Mouse (Mus musculus): ENCODE measurements around the gene Ngb.

Gene Ngb

DNA sequence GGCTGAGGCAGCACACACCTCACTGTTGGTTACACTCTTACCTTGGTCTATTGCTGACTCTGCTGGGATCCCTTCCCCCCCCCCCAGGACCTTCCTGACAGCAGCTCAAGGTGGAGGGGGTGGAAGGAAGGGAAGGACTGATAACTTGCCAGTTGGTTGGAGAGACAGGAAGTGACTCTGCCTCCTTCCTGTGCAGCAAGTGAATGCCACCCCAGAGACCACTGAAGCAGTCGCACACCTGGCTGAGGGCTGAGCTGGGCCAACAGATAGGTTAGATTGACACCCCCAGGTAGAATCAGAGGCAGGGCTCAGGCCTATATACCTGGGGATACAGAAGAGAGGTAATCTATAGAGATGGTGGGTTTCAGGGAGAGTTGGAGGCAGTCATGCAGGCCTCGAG, 10.4 kb downstream of the Ngb start:
- no peak for DNase-seq (ENCODE audit: low read depth, low spot score)

DNA sequence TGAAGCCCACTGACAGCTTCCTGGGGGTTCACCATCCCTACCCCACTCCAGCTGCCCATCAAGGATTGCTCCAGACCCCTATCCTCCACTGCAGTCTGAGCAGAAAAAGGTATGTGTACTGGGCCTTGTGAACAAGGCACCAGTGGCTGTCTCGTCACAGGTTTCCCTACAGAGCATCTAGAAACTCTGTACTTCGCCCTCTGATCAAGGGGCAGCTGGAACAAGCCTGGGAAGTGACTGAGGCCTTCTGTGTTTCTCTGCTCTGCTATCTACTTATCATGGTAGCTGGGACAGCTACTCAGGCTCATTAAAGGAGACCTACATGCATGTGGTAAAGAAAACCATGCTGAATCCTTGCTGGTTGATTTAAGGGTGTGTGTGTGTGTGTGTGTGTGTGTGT, 12.6 kb downstream of the Ngb start:
- DNase-seq (ENCODE audit: low read depth, low spot score) = no peak

DNA sequence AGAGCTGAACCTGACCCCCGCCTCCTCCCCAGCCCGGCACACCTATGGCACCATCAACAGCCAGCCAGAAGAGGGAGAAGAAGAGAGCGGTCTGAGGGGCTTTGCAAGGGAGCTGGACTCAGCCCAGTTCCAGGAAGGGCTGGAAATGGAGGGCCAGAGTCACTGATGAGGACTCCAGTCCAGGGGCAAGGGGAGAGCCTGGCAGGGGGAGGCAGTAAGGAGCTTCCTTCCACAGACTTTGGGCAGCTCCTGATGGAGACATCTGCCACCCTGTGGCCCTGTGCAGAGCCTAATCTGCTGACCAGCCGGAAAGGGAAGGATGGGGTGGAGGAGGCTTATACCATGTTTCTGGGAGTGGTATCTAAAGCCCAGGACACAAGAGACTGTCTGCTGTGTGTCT, 13.1 kb downstream of the Ngb start:
- DNase-seq (ENCODE audit: low read depth, low spot score) = no peak

DNA sequence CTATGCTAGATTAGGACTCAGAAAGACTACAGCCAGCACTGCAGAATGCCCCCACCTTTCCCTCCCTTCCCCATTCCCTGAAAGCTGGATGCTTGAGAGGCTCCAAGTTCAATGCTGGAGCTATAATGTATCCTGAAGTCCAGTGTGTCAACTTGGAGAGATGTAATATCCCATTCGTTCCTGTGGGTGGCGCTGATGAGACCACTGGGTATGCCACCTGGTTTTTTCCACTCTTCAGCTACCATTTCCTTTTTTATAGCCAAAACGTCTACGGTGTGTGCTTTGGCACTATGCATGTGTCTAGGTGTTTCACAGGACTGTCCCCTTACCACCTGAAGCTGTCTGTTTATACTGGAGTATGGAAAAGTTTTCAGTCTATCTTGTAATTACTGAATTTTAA, 14.0 kb downstream of the Ngb start:
- DNase-seq (ENCODE audit: low read depth, low spot score) = peak; percentile 28

DNA sequence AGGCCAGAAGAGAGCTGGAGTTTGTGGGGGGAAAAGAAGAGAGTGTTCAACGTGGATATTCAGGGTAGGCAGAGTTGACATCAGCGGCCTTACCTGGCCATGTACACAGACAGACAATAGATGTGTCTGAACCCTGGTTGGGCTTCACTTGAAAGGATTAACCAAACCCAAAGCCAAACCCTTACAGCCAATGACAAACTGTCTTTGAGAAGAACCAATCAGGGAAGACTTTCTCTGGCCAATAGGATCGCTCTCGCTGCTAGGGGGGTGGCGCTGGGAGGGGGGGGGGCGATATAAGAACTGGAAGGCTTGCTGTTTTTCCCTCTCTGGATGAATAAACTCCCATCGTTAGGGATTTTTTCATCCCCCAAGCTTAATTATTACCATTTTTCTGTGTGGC, 15.1 kb downstream of the Ngb start:
- DNase-seq (ENCODE audit: low read depth, low spot score) = no peak

DNA sequence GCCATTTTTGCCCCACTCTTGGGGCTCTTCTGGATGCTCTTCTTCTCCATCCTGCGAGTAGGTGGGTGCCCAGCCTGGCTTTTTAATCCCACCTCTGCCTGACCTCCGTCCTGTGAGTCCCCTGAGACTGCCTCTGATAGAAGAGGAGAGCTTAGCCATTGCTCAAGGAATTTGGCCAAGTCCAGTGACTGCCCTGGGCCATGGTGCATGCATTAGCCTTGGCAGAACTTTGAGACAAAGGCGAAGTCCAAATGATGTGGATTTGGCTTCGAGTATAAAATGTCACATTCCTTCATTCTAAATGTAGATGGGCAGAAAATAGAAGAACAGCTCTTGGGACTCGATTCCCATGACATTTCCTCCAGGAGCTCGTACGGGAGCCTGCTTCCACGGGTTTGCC, 19.5 kb downstream of the Ngb start:
- no peak for DNase-seq (ENCODE audit: low read depth, low spot score)

DNA sequence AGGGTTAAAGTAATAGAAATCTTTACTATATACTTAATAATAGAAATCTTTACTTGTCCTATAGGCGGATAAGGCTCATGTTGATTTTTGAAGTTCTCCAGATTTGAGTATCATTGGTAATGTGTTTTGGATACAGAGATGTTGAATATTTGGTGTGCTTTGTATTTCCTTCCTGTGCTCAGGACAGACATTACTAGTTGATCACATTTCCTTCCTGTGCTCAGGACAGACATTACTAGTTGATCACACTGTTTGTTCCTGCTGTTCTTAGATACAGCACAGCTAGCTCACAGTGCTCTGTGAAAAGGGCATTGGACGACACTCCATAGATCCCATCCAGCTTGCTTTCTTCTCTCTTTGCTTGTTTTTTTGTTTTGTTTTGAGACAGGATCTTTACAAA, 25.7 kb downstream of the Ngb start:
- no peak for DNase-seq (ENCODE audit: low read depth, low spot score)

DNA sequence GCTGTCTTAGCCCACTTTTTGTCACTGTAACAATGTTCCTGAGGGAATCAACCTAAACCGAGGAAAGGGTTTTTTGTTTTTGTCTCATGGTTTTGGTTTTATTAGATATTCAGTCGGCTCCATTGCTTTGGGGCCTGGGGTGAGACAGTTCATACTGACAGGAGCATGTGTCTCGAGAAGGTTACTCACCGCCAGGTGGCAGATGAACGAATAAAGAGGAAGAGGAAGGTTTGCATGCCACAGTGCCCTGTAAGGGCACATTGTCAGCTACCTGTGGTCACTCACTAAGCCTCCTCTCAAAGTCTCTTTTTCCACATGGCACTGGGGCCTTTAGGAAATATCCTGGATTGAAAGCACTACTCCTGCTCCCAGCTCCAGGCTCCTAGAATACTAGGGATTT, 31.8 kb downstream of the Ngb start:
- DNase-seq (ENCODE audit: low read depth, low spot score) = no peak

DNA sequence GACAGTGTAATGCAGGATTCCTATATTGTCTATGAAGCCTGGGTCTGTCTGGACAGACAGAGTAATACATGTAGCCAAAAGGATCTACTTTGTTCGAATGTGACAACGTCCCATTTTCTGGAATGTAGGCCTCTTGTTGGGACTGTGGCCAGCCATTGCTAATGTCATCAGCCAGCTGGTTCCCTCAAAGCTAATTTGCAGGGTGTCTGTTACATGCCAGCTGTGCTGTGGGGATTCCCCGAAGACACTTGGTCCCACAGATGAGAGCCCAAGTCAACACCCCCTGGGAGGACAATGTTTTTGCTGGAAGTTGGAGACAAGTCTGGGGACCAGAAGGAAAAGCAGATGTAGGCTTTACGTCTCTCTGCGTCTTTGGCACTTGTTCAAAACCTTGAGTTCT, 35.9 kb downstream of the Ngb start:
- DNase-seq (ENCODE audit: low read depth, low spot score) = no peak

DNA sequence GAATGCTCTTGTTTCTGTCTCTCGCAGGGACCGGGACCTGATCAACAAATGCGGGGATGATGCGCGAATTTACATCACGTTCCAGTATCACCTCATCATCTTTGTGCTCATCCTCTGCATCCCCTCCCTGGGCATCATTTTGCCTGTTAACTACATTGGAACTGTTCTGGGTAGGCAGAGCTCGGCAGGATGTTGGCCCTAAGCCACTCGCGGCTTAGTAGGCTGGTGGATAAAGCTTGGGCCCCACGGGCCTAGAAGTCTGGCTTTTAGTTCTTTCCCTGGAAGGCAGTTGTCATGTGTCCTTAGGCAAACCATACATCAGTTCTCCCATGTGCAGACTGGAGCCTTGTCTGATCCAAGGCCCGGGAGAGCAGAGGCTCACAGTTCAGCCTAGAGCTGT, 36.9 kb downstream of the Ngb start:
- DNase-seq (ENCODE audit: low read depth, low spot score) = no peak

DNA sequence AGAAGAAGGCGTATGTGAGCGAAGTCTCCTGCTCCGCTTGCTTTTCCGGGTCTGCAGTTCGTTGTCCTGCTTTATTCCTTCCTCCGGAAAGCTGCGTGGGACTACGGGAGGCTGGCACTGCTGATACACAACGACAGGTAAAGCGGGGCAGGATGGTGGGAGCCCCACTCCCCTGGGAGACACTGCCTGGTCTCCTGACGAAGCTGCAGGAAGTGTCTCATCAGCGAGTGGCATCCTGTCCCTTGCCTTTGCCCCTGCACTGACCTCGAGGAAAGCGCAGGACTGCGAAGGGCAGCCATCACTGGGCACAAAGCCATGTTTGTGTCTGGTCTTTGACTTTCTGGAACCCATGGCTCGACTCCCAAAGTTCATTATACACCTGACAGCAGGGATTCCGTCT, 45.3 kb downstream of the Ngb start:
- DNase-seq (ENCODE audit: low read depth, low spot score) = no peak

DNA sequence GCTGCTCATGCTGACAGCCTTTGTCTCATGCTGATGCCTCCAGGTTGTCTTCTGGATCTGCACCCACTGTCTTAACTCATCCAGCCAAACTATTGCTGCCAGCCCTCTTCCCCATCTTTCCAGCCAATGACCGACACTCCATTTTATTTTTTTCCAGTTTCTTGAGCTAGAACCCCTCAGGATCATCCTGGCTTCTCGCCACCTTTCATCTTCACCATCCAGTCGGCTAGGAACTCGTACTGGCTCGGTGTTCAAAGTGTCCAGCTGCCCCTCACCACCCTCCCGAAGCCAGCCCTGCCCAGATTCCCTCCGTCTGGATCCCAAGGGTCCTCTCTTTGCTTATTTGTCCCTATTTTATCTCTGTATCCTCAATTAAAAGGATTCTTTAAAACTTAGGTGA, 47.5 kb downstream of the Ngb start:
- DNase-seq (ENCODE audit: low read depth, low spot score) = no peak

DNA sequence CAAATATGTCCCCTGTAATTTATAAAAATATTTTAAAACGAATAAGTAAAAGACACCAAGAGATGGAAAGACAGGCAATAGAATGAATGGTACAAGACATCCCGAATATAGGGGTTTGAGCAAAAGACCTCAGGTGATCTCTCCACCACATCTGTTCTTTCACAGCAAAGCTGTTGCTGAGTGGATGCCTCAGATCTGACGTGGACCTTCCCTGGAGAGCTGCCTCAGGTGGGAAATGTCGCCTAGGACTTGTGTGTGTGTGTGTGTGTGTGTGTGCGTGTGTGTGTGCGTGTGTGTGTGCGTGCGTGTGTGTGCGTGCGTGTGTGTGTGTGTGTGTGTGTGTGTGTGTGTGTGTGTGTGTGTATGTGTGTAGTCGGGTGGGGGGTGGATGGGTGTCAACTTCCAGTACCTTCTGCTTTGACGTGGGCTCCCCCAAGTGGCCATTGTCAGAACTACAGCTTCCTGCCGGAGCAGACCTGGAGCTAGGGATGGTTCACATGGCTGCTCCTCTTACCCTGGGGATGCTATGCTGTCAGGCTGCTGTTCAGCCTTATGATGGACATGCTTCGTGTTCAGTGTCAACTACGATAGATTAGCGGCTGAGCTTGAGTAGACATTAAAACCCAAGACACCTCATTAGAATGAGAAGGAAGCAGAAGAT, 49.5 kb downstream of the Ngb start:
- DNase-seq (ENCODE audit: low read depth, low spot score) = peak; percentile 29

DNA sequence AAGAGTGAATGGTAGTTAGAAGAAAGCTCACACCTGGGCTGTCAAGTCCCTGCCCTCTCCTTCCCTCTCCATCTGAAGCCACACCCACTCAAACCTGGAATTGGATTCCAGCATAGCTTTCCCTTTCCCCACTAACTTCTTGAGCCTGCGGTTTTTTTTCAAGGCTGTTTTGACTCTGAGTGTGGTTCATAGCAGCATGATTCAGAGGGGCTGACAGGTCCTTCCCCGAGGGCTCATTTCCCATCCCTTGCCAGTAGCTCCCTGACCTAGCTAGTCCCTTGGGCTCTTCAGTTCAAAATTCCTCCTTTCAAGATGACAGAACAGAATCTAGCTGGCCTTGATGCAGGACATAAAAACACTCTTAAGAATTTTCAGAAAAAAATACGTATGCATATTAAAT, 54.8 kb downstream of the Ngb start:
- no peak for DNase-seq (ENCODE audit: low read depth, low spot score)

Measured in WW6 (cell line).